Mouse (Mus musculus) splenic B cell, adult 2 months (primary cell): ENCODE measurements around the gene Etv3.
"Not testable (repeated sequence)": the region's sequence is repeated elsewhere in the genome, so short reads cannot be mapped to it uniquely, and the experiment has no call there.

Source experiments
- DNase-seq: peaks from one replicate; pipeline ENCODE4 v3.0.0-alpha.2; 2011; ENCODE audit warnings: low read depth, low spot score
- H3K27me3 ChIP-seq: 2 replicates; pipeline ENCODE4 v1.6.1; 2012; ENCODE audit warnings: mild to moderate bottlenecking, low read length, moderate library complexity, mixed read lengths; ENCODE audit not compliant: control insufficient read depth, poor library complexity, insufficient read depth, severe bottlenecking
- H3K36me3 ChIP-seq: 2 replicates; pipeline ENCODE4 v1.6.1; 2012; ENCODE audit warnings: mild to moderate bottlenecking, low read length, moderate library complexity, mixed read lengths; ENCODE audit not compliant: control insufficient read depth, poor library complexity, insufficient read depth, severe bottlenecking

The Etv3 gene

GRCm38 (mm10) chr3:87525043-87525836 is at the start of gene Etv3:
Etv3 (plus strand) TSS chr3:87525407.
- Histone ChIP-seq H3K36me3 (peaks cover 11% of the 10 kb centered on the region), H3K27me3 (no peaks in the 10 kb centered on the region)
- DNase-seq = peak; percentile 90

GRCm38 (mm10) chr3:87477948-87478347 is 47.3 kb upstream of the Etv3 start:
- not testable (repeated sequence) for H3K36me3 ChIP-seq, H3K27me3 ChIP-seq, DNase-seq

GRCm38 (mm10) chr3:87478596-87478995 is 46.6 kb upstream of the Etv3 start:
- not testable (repeated sequence) for H3K27me3 ChIP-seq, DNase-seq, H3K36me3 ChIP-seq

GRCm38 (mm10) chr3:87479230-87479629 is 46.0 kb upstream of the Etv3 start:
- DNase-seq, H3K36me3 ChIP-seq, H3K27me3 ChIP-seq: not testable (repeated sequence)

- no peaks in the 10 kb centered on the region for H3K27me3 ChIP-seq
- DNase-seq = no peak
- no peaks in the 10 kb centered on the region for H3K36me3 ChIP-seq
Observed at GRCm38 (mm10) chr3:87487392-87487791, 37.8 kb upstream of the Etv3 start.

GRCm38 (mm10) chr3:87487911-87488310 is 37.3 kb upstream of the Etv3 start:
- H3K36me3 ChIP-seq = no peaks in the 10 kb centered on the region
- no peaks in the 10 kb centered on the region for H3K27me3 ChIP-seq
- peak; percentile 86 for DNase-seq

- no peak for DNase-seq
- Histone ChIP-seq H3K36me3 (no peaks in the 10 kb centered on the region), H3K27me3 (no peaks in the 10 kb centered on the region)
Observed at GRCm38 (mm10) chr3:87498266-87498665, 26.9 kb upstream of the Etv3 start.

- no peaks in the 10 kb centered on the region for H3K27me3 ChIP-seq
- DNase-seq = peak; percentile 86
- H3K36me3 ChIP-seq = no peaks in the 10 kb centered on the region
Observed at GRCm38 (mm10) chr3:87499072-87499471, 26.1 kb upstream of the Etv3 start.

- Histone ChIP-seq H3K36me3 (no peaks in the 10 kb centered on the region), H3K27me3 (no peaks in the 10 kb centered on the region)
- DNase-seq = peak; percentile 65
Observed at GRCm38 (mm10) chr3:87500088-87501055, 24.8 kb upstream of the Etv3 start.

- DNase-seq = no peak
- H3K27me3 ChIP-seq = no peaks in the 10 kb centered on the region
- H3K36me3 ChIP-seq = no peaks in the 10 kb centered on the region
Observed at GRCm38 (mm10) chr3:87501151-87501550, 24.1 kb upstream of the Etv3 start.

- no peaks in the 10 kb centered on the region for H3K36me3 ChIP-seq
- H3K27me3 ChIP-seq = no peaks in the 10 kb centered on the region
- no peak for DNase-seq
Observed at GRCm38 (mm10) chr3:87502771-87503170, 22.4 kb upstream of the Etv3 start.

GRCm38 (mm10) chr3:87504330-87504729 is 20.9 kb upstream of the Etv3 start:
- DNase-seq = peak; percentile 71
- no peaks in the 10 kb centered on the region for H3K36me3 ChIP-seq
- H3K27me3 ChIP-seq = no peaks in the 10 kb centered on the region

- DNase-seq = no peak
- H3K36me3 ChIP-seq = no peaks in the 10 kb centered on the region
Observed at GRCm38 (mm10) chr3:87504749-87505425, 20.3 kb upstream of the Etv3 start.

GRCm38 (mm10) chr3:87506456-87507416 is 18.5 kb upstream of the Etv3 start:
- Histone ChIP-seq H3K36me3 (no peaks in the 10 kb centered on the region), H3K27me3 (no peaks in the 10 kb centered on the region)
- peak; percentile 85 for DNase-seq

More at GRCm38 (mm10) chr3:87504749-87505425, 20.3 kb upstream of the Etv3 start:
- no peaks in the 10 kb centered on the region for H3K27me3 ChIP-seq
